Mouse (Mus musculus) thymus, postnatal 14 days (tissue): Measurements from ENCODE around the gene Olfr802.

Experiments used
- DNase-seq: peaks from one replicate; pipeline ENCODE4 v3.0.0; 2021

Olfr802 gene

DNA sequence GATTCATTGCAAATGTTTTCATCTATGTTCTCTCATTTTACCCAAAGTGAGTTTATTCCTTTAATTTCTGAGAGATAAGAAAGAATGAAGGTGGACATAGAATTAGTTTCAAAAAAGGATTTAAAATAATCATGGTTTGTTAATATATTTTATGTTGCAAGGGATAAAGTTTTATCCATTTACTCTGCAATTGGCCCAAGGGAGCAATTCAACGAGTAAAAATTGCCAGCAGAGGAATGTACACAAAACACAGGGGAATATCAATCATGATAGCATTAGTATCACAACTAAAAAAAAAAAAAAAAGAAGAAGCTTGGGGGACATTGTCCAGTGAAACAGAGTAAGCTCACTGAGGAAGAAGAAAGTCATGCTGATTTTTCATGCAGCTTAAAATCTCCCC, at the start of gene Olfr802:
Gene Olfr802 (minus strand): TSS at position 101 of the 400 bp plus-strand sequence.
- no peak for DNase-seq

- no peak for DNase-seq
Measured at GRCm38 (mm10) chr10:129729275-129729674, 41.3 kb upstream of the Olfr802 start, which contains the start of gene Olfr805. TSS of gene Olfr805 (minus strand) at chr10:129729375.

DNA sequence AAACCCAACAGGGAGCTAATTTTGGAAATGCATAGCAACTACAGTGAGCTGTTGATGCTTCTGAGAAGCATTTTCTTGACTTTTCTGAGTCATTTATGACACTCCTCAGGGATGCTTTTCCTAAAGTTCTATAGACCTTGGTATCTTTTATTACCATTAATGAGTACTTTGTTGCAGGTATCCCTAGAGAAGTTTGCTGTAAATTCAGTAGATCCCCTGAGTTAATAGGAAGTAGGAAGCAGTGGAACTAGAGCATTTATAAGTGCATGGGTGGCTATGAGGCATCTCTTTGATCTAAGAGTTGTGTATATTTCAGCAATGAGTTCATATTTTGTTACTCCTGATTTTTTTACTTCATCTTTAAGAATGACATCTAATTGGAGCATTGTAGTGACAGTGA, 14.9 kb upstream of the Olfr802 start, which contains the start of gene Olfr804:
Gene Olfr804 (plus strand): TSS at position 301 of the 400 bp plus-strand sequence.
- DNase-seq = no peak

GRCm38 (mm10) chr10:129694186-129694585, 6.2 kb upstream of the Olfr802 start, which contains the start of gene Olfr803:
TSS of gene Olfr803 (minus strand) at chr10:129694286.
- no peak for DNase-seq

DNA sequence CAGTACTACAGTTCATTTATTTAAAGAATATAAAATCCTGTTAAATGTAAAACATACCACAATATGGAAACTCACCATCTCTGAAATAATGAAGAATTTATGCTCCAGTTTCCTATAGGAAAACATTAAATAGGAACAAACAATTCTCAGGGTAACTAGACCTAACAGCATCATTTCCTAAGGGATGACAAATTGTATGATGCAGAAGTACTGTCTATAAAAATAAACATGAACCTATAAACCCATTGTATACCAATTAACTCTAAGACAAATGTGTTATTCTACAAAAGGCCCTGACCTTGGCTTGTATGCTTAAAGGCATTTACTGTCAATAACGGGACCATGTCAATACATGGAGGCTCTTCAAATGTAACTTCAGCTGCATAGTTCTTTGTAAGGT, 14.2 kb downstream of the Olfr802 start, which contains the start of gene Olfr801:
Gene Olfr801 (minus strand): TSS at position 101 of the 400 bp plus-strand sequence.
- DNase-seq = no peak

GRCm38 (mm10) chr10:129657394-129657793, 30.6 kb downstream of the Olfr802 start, which contains the start of gene Olfr800:
TSS of gene Olfr800 (plus strand) at chr10:129657694.
- no peak for DNase-seq

- no peak for DNase-seq
Measured at GRCm38 (mm10) chr10:129651763-129652162, 36.2 kb downstream of the Olfr802 start.

GRCm38 (mm10) chr10:129637184-129637583, 50.8 kb downstream of the Olfr802 start, which contains the start of gene Olfr799:
TSS of gene Olfr799 (plus strand) at chr10:129637484.
- no peak for DNase-seq

DNA sequence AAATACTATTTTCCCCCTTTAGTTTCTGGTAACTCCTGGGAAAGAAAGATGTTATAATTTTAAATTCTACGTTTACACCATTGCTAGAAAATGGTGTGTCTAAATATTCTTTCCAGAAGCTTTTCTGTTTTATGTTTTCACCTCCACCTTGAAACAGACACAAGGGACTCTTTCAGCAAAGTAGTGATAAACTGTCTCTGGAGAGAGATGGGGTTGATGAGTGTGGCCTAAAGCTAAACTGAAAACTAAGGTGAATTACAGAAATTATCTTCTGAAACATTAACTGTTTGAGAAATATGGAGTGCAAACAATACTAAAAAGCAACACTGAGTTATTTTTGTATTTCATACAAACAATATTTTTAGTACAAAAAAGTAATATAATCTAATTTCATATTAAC, 60.1 kb downstream of the Olfr802 start, which contains the start of gene Olfr798:
Gene Olfr798 (minus strand): TSS at position 101 of the 400 bp plus-strand sequence.
- DNase-seq = no peak
